Mouse (Mus musculus) CD4-positive, CD25-positive, alpha-beta regulatory T cell, adult 2 months (primary cell): ENCODE results near the gene Dclk1.

Experiments used
- DNase-seq: peaks from one replicate; pipeline ENCODE4 v3.0.0-alpha.2; 2012; ENCODE audit warnings: low read depth, low spot score

Gene Dclk1

DNA sequence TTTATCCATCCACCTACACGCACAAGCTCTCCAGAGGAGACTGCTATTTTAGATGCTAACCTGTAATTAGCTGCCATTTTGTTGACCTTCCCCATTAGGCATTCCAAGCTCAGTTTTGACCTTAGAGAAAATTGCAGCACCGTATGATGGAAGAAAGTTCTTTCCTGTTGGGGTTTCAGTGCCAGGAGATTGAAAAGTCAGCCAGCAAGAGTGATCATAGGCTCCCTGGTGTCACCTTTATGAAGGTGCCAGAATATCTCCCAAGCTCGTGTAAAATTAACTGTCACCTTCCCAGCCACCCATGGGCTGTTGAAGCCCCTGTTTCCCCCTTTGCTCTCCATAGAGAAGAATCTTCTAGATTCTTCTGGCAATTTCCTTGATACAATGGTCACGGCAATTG lies 297.2 kb downstream of the Dclk1 start:
- no peak for DNase-seq

DNA sequence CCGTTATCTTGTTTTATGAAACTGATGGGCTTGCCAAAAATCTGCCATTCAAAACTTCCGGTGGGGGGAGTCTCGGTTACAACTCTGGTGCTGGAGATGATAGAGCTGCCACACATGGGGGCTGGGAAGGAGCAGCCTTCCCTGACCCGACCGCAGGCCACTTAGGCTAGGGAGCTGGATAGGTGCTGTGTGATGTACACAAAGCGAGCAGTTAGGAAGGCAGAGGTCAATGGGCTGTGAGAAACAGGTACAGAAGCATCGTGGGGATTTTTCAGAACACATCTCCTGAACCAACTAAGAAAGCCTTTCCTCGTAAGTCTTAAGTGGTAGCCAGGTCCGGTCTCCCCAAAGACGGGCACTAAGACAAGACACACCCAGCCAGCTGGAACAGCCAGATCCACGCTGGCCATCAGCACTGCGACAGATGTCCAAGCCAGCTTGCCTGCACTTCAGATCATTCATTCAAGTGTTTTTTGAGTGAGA lies 297.7 kb downstream of the Dclk1 start:
- no peak for DNase-seq

- DNase-seq: no peak
Observed at GRCm38 (mm10) chr3:55540406-55541140, 298.4 kb downstream of the Dclk1 start.

- DNase-seq: no peak
Observed at GRCm38 (mm10) chr3:55541799-55542198, 299.6 kb downstream of the Dclk1 start.

DNA sequence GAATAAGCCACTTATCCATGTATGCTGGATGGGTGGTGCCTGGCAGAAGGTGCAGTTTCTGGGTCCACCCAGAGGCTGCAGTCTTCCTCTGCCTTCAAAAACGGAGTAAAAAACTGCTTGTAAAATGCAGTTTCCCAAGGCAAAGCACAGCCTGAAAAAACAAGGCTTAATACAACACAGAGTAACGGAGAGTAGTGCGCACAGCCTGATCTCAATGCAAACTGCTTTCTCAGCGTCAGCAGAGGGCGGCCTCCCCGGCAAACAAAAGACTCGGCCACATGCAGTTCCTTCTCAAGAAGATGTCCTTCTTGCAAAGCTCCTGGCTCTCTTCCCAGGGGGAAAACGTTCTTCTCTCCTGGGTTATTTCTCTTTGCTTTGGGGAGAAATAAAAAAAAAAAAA lies 300.1 kb downstream of the Dclk1 start:
- no peak for DNase-seq

DNA sequence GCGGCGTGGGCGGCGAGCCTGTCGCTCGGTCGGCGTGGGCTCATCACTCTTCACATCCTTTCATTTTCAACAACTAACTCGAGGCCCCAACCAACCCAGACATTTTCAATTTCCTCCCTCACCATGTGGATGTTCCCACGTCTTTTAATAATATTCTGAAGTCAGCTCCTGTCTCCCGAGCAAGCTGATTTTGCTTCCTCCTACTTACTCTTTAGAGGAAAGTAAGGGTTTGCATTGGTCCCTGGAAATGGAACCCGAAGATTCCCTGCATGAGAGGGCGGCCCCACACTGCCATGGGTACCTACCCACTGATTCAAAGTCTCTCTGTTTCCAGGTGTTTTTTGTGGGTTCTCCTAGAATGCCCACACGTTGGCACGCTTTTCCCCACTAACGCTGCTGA lies 300.8 kb downstream of the Dclk1 start:
- DNase-seq: no peak

DNA sequence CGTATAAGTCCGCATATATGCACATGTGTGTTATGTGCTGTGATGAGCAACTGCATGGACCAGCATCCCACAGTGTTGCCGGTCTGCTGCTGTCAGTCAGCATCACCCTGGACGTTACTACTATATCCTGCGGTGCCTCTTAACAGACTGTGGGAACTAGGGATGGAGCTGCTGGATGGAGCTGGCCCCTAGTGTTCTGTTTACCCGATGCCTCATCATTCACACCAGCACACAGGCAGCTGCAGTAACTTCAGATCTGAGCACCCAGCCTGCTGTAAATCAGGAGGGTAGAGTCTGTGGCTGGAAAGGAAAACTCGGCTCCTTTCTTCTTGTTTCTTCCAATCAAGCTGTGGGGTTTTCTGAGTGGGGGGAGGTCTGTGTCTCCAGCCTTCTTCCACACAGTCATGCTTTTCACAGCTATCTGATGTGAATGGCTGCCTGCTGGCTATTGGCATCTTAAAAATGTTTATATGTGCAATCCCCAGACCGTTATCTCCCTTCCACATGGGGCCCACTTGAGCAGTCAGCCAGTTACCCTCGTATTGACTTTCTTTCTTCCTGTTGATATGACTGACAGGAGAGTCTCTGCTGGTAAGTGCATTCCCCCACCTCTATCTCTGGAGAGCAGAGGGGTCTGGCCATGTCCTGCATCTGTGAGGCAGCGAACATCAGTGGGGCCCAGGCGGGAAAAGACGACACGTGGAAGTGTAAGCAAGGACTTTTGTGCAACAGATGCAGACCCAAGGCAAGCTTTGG lies 301.9 kb downstream of the Dclk1 start:
- DNase-seq: no peak

DNA sequence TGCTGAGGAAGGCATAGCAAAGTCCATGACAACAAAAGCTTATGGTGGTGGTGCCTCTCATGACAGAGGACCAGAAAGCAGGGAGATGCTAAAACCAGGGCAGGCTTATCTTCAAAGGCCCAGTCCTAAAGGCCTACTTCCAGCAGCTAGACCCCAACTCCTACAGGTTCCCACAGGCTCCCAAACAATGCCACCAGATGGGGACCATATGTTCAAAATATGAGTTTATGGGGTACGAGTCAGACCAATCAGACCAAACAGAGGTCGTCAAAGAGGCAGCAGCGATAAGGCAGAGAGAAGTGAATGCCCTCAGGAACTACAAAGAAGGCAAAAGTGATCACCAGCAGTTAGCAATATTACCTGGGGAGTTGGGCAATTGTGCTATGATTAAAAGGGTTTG lies 303.1 kb downstream of the Dclk1 start:
- no peak for DNase-seq

DNA sequence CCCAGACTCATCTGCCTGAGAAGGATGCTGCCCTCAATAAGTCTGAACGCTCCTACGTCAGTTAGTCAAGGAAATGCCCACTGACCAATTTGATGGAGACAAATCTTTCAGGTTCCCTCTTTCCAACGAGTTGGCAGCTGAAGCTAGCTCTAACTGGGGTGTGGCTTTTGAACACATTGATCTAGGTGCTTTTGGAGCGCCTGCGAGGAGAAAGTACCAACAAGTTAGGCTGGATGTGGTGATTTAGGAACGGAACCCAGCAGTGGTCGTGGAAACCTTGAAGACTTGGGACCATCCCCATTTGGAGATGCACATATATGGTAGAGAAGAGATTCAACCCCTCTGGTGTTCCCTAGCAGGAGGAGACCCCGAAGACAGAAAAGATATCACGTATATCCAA lies 303.8 kb downstream of the Dclk1 start:
- no peak for DNase-seq

DNA sequence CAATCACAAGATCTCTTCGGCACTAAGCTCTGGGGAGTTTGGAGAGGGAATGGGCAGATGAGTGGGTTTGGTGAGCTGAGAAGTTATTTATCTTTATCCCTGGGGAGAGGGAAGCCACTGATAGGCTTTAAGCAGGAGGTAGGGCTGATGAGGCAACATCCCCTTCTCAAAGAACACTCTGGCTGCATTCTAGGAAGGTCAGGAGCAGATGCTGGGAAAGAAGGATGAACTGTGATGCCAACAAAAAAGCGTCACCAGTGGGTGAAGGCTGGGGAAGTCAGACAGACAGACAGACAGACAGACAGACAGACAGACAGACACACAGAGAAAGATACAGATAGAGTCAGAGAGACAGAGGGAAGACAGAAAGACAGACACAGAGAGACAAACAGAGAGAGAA lies 304.9 kb downstream of the Dclk1 start:
- DNase-seq: no peak

GRCm38 (mm10) chr3:55549376-55549775 lies 307.2 kb downstream of the Dclk1 start:
- DNase-seq: no peak

GRCm38 (mm10) chr3:55550962-55551361 lies 308.8 kb downstream of the Dclk1 start:
- DNase-seq: no peak

GRCm38 (mm10) chr3:55551912-55552311 lies 309.7 kb downstream of the Dclk1 start:
- no peak for DNase-seq

GRCm38 (mm10) chr3:55553031-55553430 lies 310.9 kb downstream of the Dclk1 start:
- DNase-seq: no peak

GRCm38 (mm10) chr3:55555848-55556247 lies 313.7 kb downstream of the Dclk1 start:
- DNase-seq: no peak

DNA sequence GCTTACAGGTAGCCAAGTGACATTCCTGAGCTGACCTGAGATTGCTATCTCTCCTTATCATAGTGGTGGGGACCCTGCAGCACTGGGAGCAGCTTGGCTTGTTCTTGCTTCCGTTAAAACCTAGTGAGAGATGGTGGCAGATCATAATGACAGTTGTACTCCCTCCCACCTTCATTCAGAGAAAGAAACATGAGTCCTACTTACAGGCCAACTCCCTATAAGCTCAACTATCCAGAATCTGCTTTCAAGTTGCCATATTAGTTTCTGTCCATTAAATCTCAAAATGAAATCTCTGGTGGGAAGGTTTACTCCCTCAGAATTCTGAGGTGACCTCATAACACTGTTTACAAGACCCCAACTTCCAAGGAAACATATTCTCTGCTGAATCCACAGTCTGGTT lies 316.4 kb downstream of the Dclk1 start:
- DNase-seq: no peak

GRCm38 (mm10) chr3:55567476-55567875 lies 325.3 kb downstream of the Dclk1 start:
- DNase-seq: no peak

GRCm38 (mm10) chr3:55569539-55569938 lies 327.4 kb downstream of the Dclk1 start:
- no peak for DNase-seq

DNA sequence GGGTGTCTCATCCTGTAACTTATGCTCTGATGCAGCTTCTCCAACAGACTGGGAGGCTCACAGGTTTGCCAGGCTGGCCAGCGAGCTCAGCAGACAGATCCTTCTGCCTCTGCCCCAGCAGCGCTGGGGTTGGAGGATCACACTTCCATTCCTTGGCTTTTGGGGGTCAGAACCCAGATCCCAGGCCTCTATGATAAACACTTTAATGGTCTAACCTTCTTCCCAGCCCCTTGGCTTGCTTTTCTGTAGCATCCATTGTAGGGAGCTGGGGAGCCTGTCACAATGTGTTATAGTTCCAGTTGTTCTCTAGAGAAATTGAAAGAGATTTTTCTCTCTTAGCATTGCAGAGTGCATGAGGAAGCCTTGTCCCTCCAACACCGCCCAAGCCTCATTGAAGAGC lies 328.9 kb downstream of the Dclk1 start:
- DNase-seq: no peak

DNA sequence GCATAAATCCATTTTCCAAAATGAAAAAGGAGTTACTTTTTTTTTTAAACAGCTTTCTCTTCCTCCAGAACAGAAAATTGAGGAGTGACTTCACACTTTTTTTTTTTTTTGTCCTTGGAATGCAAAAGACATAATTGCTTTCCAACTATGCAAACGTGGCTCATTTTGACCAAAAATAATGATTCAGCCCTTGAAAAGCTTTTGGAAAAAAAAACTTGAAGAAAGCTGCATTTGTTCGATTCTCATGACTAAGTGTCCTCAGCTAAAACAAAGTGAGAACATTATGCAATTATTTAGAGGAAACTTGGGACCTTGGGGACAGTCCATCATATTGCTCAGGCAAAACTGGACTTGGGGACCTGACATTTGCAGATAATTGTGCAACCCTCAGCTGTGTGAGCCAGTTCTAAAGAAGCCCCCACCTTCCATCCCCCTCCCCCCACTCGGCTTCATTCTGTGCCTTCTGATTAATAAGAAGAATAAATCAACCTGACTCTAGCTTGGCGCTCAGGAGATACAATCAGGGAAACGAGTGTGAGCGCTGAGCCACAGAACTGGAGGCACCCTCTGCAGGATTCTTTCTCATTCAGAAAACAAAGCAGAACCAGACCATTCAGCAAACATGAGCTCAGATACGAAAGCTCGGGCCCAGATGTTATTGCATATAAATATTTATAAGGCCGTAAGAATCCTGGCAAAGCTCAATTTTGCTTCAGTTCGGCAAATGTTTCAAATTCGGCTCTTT lies 329.6 kb downstream of the Dclk1 start:
- DNase-seq: no peak

DNA sequence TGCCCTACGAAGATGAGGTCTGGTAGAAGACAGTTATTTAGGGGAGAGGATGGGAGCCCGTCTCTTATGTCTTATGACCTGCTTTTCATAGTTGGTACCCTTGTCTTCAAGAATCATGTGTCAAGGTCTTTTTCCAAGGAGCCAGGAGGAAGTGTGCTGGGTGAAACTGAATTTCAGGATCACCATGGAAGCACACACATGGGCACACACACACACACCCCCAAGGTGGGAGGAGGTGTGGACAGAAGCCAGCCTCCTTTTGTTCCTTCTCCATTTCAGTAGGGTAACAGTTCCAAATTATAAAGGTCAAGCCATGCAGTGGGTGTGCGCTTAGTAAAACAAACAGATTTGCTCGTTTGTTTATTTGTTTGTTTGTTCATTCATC lies 330.1 kb downstream of the Dclk1 start:
- DNase-seq: no peak

DNA sequence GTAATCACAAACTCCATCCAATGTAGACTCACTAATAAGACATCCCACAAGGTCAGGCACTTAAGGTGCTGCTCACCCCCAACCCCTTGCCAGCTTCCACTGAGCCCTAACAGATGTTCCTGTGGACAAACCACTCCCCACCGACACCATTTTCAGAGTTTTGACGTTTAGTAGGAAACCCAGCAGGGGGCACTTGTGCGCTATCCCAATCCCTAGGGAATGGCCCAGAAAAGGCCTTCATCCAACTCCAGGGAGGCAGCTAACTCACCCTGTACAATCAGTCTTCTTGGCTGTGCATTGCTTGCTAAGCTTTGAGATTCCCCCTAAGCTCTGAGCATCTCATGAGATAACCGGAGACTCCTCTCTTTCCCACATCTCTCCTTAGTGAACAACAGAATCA lies 331.8 kb downstream of the Dclk1 start:
- no peak for DNase-seq
